Mouse (Mus musculus) intestine, postnatal 0 days (tissue): ENCODE results near the gene Exosc3. TPM values are rescaled to one million over a fixed set of nuclear protein-coding genes. Genes with fewer than 3 reads are reported as not detected.

Experiments used
- ATAC-seq: fragments of 200-750 bp; cut with Nextera tagmentation; 2 replicates; pipeline ENCODE4 v1.8.0; 2017; ENCODE audit warnings: mild to moderate bottlenecking, moderate TSS enrichment, moderate library complexity
- H3K27ac ChIP-seq: fragments of 300-500 bp; sonication (generic); 2 replicates; pipeline ENCODE4 v1.5.1; 2014; ENCODE audit warnings: mild to moderate bottlenecking, low read depth, low read length, moderate library complexity
- H3K27me3 ChIP-seq: fragments of 300-500 bp; sonication (generic); replicated peaks from 2 replicates; pipeline ENCODE4 v1.6.1; 2014; ENCODE audit warnings: low read length, mixed read lengths; ENCODE audit not compliant: control insufficient read depth, insufficient read depth
- H3K36me3 ChIP-seq: fragments of 300-500 bp; sonication (generic); 2 replicates; pipeline ENCODE4 v1.6.1; 2014; ENCODE audit warnings: mild to moderate bottlenecking, moderate library complexity; ENCODE audit not compliant: control insufficient read depth, insufficient read depth
- H3K4me1 ChIP-seq: fragments of 300-500 bp; sonication (generic); replicated peaks from 2 replicates; pipeline ENCODE4 v1.6.1; 2014; ENCODE audit warnings: antibody characterized with exemption, low read length, mixed read lengths; ENCODE audit not compliant: control insufficient read depth, insufficient read depth
- H3K4me2 ChIP-seq: fragments of 300-500 bp; sonication (generic); replicated peaks from 2 replicates; pipeline ENCODE4 v1.6.1; 2014; ENCODE audit warnings: low read depth, mild to moderate bottlenecking, moderate library complexity
- H3K4me3 ChIP-seq: fragments of 300-500 bp; sonication (generic); 2 replicates; pipeline ENCODE4 v1.5.1; 2014; ENCODE audit warnings: low read depth, low read length
- H3K9ac ChIP-seq: fragments of 300-500 bp; sonication (generic); 2 replicates; pipeline ENCODE4 v1.6.1; 2014; ENCODE audit warnings: mild to moderate bottlenecking, low read depth, low read length
- H3K9me3 ChIP-seq: fragments of 300-500 bp; sonication (generic); 2 replicates; pipeline ENCODE4 v1.6.1; 2016; ENCODE audit warnings: mixed run types; ENCODE audit not compliant: control insufficient read depth
- CTCF ChIP-seq: sonication (generic); IDR thresholded peaks from 2 replicates; pipeline ENCODE4 v1.5.1; 2016; ENCODE audit warnings: low read depth, mild to moderate bottlenecking, control low read depth, antibody characterized with exemption, moderate library complexity
- WGBS: fragments of 180-500 bp; shearing (Covaris S2); extraction: QIAGEN DNeasy Blood & Tissue Kit; methylation state at CpG from one replicate; pipeline ENCODE4 v1.1.7; 2014; 5-methylcytosine and 5-hydroxymethylcytosine counted together
- polyA plus RNA-seq: library from polyadenylated mRNA; unstranded; fragments of >200 nt; fragmentation: Nextera tagmentation; extraction: Ambion mirVana; gene quantifications from 2 replicates; pipeline ENCODE4 v1.2.1, GENCODE M21; 2015

Exosc3 gene
- polyA plus RNA-seq, 1 experiment from 2014 or later: 43.4 TPM

- no peaks in the 10 kb centered on the region for H3K27me3 ChIP-seq
- ATAC-seq: no peak
- no peaks in the 10 kb centered on the region for H3K4me1 ChIP-seq
- WGBS: 71% methylated on average over 5 of the region's 5 CpGs
- H3K4me2 ChIP-seq: no peak overlapping the region
- H3K9me3 ChIP-seq: no peaks in the 10 kb centered on the region
- H3K4me3 ChIP-seq: no peak overlapping the region
- no peak overlapping the region for H3K27ac ChIP-seq
- H3K9ac ChIP-seq: no peak overlapping the region
- peaks cover 45% of the 10 kb centered on the region for H3K36me3 ChIP-seq
- no peak for TF ChIP-seq CTCF
Measured at GRCm38 (mm10) chr4:45374879-45375278, 32.3 kb upstream of the Exosc3 start.

- Histone ChIP-seq H3K36me3 (peaks cover 40% of the 10 kb centered on the region), H3K4me2 (no peak overlapping the region), H3K27me3 (no peaks in the 10 kb centered on the region), H3K4me1 (no peaks in the 10 kb centered on the region), H3K9me3 (no peaks in the 10 kb centered on the region), H3K4me3 (no peak overlapping the region), H3K27ac (no peak overlapping the region), H3K9ac (no peak overlapping the region)
- WGBS: 85% methylated on average over 3 of the region's 3 CpGs
- TF ChIP-seq CTCF: no peak
- no peak for ATAC-seq
Measured at GRCm38 (mm10) chr4:45371261-45371660, 28.7 kb upstream of the Exosc3 start.

- no peak overlapping the region for H3K4me2 ChIP-seq
- peaks cover 15% of the 10 kb centered on the region for H3K36me3 ChIP-seq
- no peaks in the 10 kb centered on the region for H3K9me3 ChIP-seq
- H3K9ac ChIP-seq: no peak overlapping the region
- no peak overlapping the region for H3K4me3 ChIP-seq
- H3K27ac ChIP-seq: no peak overlapping the region
- 94% methylated on average over 3 of the region's 3 CpGs for WGBS
- ATAC-seq: no peak
- TF ChIP-seq CTCF: no peak
- no peaks in the 10 kb centered on the region for H3K27me3 ChIP-seq
- H3K4me1 ChIP-seq: no peaks in the 10 kb centered on the region
Measured at GRCm38 (mm10) chr4:45356653-45357052, 14.1 kb upstream of the Exosc3 start.

DNA sequence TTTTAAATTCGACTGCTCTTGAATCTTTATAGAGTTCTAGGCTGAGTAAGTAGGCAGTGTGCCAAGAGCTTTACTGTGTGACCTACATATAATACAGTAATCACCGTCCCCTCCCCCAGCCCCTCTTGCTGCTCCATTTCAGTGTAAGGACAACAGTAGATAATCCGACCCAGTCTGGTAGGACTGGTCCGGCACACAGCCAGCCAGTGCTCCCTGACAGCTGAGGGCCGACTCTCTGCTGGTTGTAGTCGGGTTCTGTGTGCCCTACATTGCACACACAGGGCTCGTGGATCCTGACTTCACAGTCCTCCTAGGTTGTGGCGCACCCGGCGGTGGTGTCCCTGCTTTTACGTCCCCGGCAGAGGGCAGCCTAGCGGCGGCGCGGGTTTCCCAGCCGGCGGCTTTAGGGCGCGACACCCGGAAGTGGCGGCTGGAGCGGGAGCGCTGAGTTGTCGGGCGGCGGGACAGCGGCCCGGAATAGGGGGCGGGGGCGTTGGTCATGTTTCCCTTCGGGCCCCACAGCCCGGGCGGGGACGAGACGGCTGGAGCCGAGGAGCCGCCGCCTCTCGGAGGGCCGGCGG, 773 bp downstream of the Exosc3 start, which contains the start of gene Dcaf10:
Dcaf10 (plus strand) TSS at position 433 of the 581 bp plus-strand sequence.
- Histone ChIP-seq H3K9ac (peak within 1 kb of the TSS; percentile 96), H3K27ac (peak within 1 kb of the TSS; percentile 99), H3K27me3 (no peaks in the 10 kb centered on the region), H3K36me3 (no peaks in the 10 kb centered on the region), H3K4me2 (peak within 1 kb of the TSS; percentile 65), H3K4me3 (peak within 1 kb of the TSS; percentile 89), H3K4me1 (no peaks in the 10 kb centered on the region), H3K9me3 (no peaks in the 10 kb centered on the region)
- peak; percentile 94 for ATAC-seq
- TF ChIP-seq CTCF: peak; percentile 80
- WGBS: under 1% methylated on average over 40 of the region's 42 CpGs

DNA sequence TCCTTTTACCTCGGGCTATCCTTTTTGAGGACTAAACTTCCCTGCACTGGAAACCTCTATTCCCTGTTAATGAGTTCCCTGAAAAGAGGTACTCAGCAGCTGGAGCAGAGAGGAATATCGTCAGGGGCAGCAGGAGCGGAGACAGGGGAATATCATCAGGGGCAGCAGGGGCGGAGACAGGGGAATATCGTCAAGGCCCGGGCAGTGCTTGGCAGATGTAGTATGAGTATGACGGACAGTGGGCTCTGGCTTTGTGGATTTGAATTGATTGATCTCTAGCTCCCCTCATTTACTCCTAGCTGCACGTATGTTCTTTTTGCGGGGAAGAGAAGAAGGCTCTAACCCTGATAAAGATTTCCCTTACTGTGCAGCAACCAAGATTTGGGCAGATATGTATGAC, 1.3 kb downstream of the Exosc3 start:
- no peak for TF ChIP-seq CTCF
- Histone ChIP-seq H3K36me3 (no peaks in the 10 kb centered on the region), H3K4me2 (peak overlapping the region; percentile 65), H3K4me3 (peak overlapping the region; percentile 89), H3K4me1 (no peaks in the 10 kb centered on the region), H3K27me3 (no peaks in the 10 kb centered on the region), H3K9me3 (no peaks in the 10 kb centered on the region), H3K9ac (0 out of 2 replicates have a peak overlapping the region, but pooled peaks have one; percentile 96), H3K27ac (0 out of 2 replicates have a peak overlapping the region, but pooled peaks have one; percentile 99)
- WGBS: 65% methylated on average over 9 of the region's 9 CpGs
- no peak for ATAC-seq

DNA sequence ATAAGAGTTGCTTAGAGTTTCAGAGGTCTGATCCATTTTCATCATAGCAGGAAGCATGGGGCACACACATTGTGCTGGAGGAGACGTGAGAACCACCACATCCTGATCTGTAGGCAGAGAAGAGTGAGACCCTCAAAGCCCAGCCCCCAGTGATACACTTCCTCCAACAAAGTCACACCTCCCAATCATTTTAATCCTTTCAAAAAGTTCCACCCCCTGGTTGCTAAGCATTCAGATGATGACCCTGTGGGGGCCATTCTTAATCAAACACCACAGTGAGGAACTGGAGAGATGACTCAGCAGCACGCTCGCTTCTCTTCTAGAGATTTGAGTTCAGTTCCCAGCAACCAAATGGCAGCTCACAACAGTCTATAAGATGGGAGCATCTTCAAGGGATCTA, 10.1 kb downstream of the Exosc3 start:
- H3K4me3 ChIP-seq: no peak overlapping the region
- no peaks in the 10 kb centered on the region for H3K4me1 ChIP-seq
- H3K36me3 ChIP-seq: no peaks in the 10 kb centered on the region
- WGBS: 46% methylated on average over 3 of the region's 3 CpGs
- H3K27ac ChIP-seq: no peak overlapping the region
- H3K4me2 ChIP-seq: no peak overlapping the region
- no peaks in the 10 kb centered on the region for H3K27me3 ChIP-seq
- no peaks in the 10 kb centered on the region for H3K9me3 ChIP-seq
- no peak for ATAC-seq
- no peak for TF ChIP-seq CTCF
- no peak overlapping the region for H3K9ac ChIP-seq
